Mouse (Mus musculus) megakaryocyte progenitor cell, adult 5-6 weeks (primary cell): ENCODE results near the gene Nol10. TPM values are rescaled to one million over a fixed set of nuclear protein-coding genes. Genes with fewer than 3 reads are reported as not detected.
"Not testable (repeated sequence)": the region's sequence is repeated elsewhere in the genome, so short reads cannot be mapped to it uniquely, and the experiment has no call there.

Experiments used
- ATAC-seq: replicated peaks from 2 replicates; pipeline ENCODE4 v1.8.0; 2016; ENCODE audit warnings: mild to moderate bottlenecking, moderate TSS enrichment, inconsistent platforms; ENCODE audit not compliant: poor library complexity
- total RNA-seq, 2 experiments: library from RNA; stranded (forward) in 1 of 2; stranded (reverse) in 1 of 2; fragments of 157-497, 149-512 nt in 1 of 2; fragments of 200-1000 nt in 1 of 2; gene quantifications; 2 replicates each; pipeline versions ENCODE4 v1.2.3 to v1.2.4; 2015 to 2017

Gene Nol10
- total RNA-seq, 2 experiments from 2014 or later = 14.1 to 21.6 TPM

- no peak for ATAC-seq
Measured at GRCm38 (mm10) chr12:17452273-17452672, 104.0 kb downstream of the Nol10 start.

DNA sequence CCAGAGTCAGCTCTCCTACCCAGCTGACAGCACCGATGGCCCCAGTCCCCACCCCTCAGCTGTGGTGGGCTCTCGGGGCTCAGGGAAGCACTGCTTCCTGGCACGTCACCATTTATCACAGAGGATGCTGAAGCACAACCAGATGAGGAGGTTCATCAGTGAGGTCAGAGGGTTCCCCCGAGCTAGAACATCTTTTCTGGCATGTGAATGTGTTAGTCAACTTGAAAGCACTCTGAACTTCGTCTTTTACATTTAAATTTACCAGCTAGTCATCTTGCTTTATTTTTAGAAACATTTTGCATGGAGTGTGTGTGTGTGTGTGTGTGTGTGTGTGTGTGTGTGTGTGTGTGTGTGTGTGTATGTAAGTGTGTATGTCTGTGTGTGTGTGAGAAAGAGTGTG, 105.7 kb downstream of the Nol10 start:
- ATAC-seq = no peak

GRCm38 (mm10) chr12:17455096-17455495, 106.8 kb downstream of the Nol10 start:
- ATAC-seq = no peak

DNA sequence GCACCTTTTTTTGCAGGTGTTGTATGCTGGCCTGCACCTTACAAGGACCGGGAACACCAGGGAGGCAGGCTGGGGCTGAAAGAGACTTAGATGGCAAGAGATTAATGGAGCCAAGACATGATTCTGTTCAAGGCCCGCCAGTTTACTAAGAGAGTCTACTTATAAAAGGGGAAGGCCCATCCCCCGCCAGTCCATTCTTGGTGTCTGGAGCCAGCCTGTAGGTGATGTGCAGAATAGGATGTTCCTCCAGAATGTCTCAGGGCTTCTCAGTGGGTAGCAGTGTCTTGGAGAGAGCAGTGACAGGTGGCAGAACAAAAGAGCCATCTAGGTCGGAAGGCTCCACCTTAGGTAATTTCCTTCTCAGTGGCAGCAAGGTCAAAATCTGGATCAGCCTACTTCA, 111.0 kb downstream of the Nol10 start:
- ATAC-seq = not testable (repeated sequence)

DNA sequence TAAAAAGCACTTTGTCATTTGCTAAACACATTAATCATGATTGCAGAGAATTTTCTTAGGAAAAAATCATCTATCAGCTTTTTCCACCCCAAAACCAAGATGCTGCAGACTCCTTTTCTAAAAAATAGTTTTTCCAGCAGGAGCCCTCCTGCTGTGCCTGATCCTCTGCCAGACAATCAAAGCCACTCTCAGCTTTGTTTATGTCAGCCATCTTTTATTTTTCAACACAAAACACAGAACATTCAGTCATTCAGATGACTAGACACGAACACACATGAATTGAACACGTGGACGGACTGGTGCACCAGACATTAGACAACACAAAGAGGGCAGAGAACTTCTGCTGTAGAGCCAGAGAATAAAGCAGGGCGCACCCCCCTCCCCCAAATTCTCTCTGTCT, 115.4 kb downstream of the Nol10 start:
- no peak for ATAC-seq

- not testable (repeated sequence) for ATAC-seq
Measured at GRCm38 (mm10) chr12:17464550-17464949, 116.3 kb downstream of the Nol10 start.

DNA sequence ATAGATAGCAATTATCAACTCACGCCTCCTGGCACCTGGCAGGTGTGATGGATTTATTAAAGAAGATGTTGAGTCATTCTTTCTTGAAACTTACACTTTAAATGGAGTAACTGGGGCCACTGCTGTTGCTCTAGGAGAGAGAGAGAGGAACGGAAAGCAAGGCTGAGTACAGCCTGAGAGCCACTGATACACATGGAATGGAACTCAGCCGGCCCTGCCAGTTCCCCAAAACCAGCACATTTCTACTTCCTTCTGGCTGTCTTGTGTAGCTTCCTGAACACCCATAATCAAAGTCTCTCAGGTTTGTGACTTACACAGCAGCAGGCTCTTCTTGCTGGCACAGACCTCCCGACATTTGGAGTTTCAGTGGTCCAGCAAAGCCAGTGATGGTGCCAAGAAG, 118.5 kb downstream of the Nol10 start:
- peak; percentile 74 for ATAC-seq

DNA sequence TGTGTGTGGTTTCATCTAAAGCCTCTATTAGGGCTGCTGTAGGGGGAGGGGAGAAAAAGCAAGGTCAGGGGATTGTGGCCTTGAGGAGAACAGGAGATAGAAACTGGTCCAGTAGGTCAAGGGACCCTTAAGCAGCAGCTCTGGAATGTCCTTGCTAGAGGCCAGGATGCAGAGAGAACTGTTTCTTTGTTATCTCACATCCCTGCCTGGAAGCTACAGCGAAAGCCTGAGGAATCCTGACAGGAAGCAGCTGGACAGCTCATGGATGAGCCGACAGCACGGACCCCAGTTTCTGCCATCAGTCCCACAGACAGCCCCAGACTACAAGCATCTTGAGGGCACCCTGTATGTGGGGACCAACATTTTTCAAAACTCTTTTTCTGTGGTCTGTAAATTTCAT, 120.1 kb downstream of the Nol10 start:
- no peak for ATAC-seq

DNA sequence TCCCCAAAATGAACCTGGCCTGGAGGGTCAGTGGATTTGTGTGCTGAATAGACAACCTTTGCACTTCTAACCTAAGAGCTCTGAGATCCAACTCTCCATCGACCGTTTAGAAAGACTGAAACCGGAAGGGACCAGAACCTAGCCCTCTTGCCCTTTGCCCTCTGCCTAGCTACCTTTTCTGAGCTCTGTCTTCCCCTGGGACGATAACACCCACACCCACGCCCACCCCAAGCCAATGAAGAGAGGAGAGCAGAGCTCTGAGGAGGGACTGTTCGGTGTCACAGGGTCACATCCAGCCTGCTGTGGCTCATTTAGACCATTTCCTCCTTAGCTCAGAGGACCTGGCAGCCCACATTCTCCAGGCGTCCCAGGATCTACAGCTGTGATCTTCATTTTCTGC, 121.6 kb downstream of the Nol10 start:
- no peak for ATAC-seq

GRCm38 (mm10) chr12:17470528-17470927, 122.3 kb downstream of the Nol10 start:
- not testable (repeated sequence) for ATAC-seq

DNA sequence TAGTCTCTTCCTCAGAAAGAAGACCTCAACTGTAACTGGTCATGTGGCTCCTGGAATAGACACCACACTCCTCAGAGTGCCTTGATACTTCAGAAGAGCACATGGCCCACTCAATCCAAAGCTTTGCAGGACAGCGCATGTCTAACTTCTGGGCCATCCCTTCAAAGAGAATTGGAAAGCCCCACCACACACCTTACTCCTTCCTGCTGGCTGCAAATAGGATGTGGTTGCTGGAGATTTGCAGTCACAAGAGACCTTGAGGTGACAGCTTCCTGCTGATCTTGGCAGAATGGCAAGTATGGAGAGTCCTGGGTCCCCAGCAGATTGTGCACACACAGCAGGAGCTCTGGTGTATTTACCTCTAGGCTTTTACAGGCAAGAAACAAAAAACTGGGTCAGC, 123.1 kb downstream of the Nol10 start:
- no peak; the same call in 1 of the 2 replicates for ATAC-seq

DNA sequence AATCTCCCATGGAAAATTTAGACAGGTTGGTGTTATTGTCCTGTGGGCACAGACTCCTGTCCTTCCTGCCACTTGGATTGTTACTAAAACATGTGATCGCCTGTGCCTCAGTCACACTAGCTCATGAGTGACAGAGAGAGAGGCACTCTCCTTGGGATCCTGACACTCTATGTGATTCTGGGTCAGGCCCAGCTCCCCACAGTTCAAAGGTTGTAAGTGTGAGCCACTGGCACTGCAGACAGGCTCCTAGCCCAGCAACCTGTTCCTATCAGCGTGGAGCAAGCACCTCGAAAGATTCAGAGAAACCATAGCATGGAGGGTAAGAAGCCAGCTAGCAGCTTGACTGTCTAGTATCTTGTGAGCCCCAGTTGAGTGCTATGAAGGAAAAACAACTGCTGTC, 124.9 kb downstream of the Nol10 start:
- no peak for ATAC-seq

GRCm38 (mm10) chr12:17473862-17474261, 125.6 kb downstream of the Nol10 start:
- no peak for ATAC-seq

GRCm38 (mm10) chr12:17474681-17475080, 126.4 kb downstream of the Nol10 start:
- no peak for ATAC-seq

GRCm38 (mm10) chr12:17475146-17475545, 126.9 kb downstream of the Nol10 start:
- no peak for ATAC-seq

DNA sequence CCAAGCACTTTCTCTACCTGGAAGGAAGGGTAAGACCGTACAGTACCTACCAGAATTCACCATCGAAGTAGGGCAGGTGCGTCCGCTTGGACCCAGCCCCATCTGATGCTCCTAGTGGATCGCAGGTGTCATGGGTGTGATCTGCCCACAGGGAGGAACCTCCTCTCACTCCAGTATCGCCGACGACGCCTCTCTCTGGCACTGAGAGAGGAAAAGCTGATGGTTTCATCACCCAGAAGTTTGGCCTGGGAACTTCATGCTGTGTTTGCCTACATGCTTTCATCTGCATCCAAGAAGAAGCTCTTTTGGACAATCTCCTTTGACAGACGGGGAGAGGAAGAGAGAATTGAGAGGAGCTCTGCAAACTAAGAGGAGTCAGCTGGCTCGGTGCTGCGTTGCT, 129.9 kb downstream of the Nol10 start:
- ATAC-seq = no peak

- ATAC-seq = no peak
Measured at GRCm38 (mm10) chr12:17478856-17479255, 130.6 kb downstream of the Nol10 start.

Other genes with a start within 250 kb of the Nol10 start
- gene Kcnf1, start 171.6 kb upstream of the Nol10 start, total RNA-seq (2015) = not detected in 2 replicates
- not detected in 2 replicates for gene Kcnf1, start 171.6 kb upstream of the Nol10 start, total RNA-seq (2017)
- 343 TPM in 2 replicates for gene Pdia6, start 81.9 kb upstream of the Nol10 start, total RNA-seq (2015)
- gene Pdia6, start 81.9 kb upstream of the Nol10 start, total RNA-seq (2017) = 606 and 634 TPM in 2 replicates
- gene Atp6v1c2, start 19.1 kb upstream of the Nol10 start, total RNA-seq (2015) = not detected in 2 replicates
- gene Atp6v1c2, start 19.1 kb upstream of the Nol10 start, total RNA-seq (2017) = not detected in 2 replicates
- gene Odc1, start 196.3 kb downstream of the Nol10 start, total RNA-seq (2015) = 241 TPM in 2 replicates
- gene Odc1, start 196.3 kb downstream of the Nol10 start, total RNA-seq (2017) = 406 and 410 TPM in 2 replicates